Mouse (Mus musculus) heart, adult 8-10 months (tissue): Measurements from ENCODE around the gene Kpnb1. TPM values are rescaled to one million over a fixed set of nuclear protein-coding genes. Genes with fewer than 3 reads are reported as not detected.

Source experiments
- DNase-seq: peaks from one replicate; pipeline ENCODE4 v3.0.0; 2022; ENCODE audit warnings: low spot score
- total RNA-seq, 4 experiments: library from RNA; stranded (reverse); gene quantifications; 2 replicates each; pipeline ENCODE4 v1.2.4; 2022

The Kpnb1 gene
- total RNA-seq, 4 experiments from 2014 or later: 78.7 to 80.0 (median 79.7) TPM

DNA sequence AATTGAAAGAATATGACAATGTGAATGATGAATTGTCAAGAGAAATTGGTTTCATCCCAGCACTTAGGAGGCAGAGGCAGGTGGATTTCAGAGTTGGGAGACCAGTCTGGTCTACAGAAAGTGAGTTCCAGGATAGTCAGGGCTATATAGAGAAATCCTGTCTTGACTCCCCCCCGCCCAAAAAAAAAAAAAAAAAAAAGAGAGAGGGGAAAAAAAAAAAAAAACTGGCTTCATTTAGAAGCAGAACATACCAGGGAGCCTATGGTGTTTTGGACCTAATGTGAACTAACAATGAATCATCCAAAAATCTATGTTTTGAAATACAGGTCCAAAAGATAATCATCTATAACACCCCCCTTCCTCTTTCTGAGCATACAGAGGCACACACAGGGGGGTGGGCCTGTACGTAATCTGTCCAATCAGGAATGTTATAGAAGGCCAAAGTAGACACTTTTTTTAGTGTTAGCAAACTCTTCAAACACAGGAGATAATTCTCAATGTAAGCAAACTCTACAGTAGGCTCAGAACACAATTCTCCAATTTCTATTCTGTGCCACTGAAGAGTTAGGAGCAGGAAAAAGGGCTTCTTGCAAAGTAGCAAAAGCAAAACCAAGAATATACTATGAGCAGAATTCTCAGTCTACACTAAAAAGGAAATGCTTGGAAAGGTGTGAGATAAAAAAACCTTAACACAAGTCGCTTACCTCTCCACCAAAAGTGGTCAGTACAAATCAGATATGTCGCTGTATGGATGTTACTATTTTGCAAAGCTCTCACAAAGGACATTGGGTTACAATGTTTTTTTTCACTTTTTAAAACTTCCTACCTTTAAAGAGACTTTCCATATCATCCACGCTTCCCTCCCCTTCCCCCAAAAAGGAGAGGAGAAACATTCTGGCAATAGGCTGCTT, 1.7 kb downstream of the Kpnb1 start:
- no peak for DNase-seq

DNA sequence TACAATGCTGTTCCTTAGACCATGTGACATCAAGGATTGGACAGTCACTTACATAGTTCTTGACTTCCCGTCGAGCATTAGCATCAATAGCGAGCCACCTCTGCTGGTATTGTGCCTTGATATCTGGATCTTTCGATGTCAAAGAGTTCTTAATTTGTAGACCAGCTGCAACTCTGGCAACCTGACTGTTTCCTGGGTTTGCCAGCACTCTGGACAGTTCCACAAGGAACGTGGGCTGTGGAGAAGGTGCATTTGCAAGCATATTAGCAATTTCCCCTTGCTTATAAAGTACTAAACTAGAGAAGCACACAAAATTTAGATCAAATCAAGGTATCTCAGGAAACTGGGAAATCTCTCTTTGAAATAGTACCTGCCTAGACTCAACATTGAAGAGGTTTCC, 2.8 kb downstream of the Kpnb1 start:
- DNase-seq: no peak

DNA sequence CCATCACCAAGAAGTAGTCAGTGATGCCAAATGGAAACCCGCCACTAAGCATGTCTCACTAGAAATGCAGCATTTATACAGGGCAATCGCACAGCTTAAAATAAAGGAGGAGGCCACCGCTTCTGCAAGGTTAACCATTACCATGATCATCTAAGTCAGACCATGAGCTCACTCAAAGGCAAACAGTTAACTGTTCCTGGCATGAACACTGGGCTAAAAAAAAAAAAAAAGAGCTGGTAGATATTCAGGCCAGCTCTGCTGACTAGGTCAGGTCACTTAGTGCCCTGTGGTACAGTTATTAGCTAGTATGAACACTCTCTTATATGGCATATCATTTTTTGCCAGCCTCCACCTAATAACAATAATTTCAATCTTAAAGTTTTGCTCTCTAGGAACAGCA, 5.2 kb downstream of the Kpnb1 start:
- no peak for DNase-seq

DNA sequence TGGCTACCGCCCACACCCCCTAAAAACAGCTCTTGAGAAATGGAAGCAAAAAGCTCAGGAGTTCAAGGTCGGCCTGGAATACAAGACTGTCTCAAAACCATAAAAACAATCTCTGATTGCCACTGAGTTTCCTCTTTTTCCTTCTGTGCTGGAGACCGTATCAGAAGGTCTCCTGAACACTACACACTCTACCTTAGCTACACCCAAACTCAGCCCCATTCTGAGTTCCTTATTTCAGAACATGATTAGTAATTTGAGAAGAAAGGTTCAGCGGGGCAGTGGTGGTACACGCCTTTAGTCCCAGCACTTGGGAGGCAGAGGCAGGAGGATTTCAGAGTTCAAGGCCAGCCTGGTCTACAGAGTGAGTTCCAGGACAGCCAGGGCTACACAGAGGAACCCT, 6.6 kb downstream of the Kpnb1 start:
- DNase-seq: no peak

DNA sequence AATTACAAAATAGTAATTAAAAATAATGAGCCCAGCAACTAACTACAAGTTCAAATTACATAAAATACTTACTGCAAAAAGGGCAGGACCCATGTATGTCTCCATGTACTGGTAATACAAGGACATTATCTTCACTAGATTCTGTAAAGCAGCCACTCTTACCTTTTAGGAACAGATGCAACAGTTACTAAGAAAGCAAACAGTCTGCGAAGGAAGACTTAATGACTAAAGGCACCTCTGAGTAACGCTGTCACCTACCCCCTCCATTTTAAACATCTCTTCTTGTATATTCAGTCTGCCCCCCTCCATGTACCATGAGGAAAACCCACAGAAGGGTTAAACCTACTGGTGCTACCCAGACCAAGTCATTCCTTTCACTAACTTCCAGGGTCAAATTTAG, 9.5 kb downstream of the Kpnb1 start:
- DNase-seq: no peak

DNA sequence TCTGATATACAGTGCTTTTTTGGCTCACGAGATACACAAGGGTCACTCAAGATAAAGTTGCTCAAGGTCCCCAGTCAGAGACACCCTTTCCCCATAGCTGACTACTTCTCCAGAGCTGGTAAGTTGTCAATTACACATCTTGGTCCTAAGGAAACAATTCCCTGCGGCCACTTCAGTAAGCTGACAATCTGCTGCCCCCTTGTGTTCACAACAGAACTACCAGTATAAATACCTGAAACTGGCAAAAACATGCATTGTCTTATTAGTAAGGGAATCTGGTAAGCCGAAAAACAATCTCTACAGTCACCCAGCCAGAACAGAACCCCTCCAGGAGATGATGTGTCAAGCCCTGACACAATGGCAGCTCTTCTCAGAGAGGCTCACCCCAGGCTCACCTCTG, 10.8 kb downstream of the Kpnb1 start:
- peak; percentile 36 for DNase-seq

DNA sequence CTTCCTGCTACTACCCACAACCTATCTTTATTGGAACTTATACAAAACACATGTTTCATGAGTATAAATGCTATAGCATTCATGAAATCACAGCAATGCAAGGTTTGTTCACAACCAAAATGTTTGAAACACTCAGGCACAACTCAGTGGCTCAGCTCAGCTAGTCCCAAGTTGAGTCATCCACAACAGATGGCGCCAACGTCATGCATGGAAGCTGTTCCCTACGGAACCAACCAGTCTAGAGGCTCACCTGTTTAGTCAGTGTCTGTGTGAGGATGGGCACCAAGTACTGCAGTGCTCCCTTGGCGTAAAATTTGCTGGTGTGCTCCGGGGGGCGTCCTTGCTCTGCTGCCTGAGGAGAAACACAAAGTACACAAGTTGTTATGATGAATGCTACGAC, 12.2 kb downstream of the Kpnb1 start:
- no peak for DNase-seq

DNA sequence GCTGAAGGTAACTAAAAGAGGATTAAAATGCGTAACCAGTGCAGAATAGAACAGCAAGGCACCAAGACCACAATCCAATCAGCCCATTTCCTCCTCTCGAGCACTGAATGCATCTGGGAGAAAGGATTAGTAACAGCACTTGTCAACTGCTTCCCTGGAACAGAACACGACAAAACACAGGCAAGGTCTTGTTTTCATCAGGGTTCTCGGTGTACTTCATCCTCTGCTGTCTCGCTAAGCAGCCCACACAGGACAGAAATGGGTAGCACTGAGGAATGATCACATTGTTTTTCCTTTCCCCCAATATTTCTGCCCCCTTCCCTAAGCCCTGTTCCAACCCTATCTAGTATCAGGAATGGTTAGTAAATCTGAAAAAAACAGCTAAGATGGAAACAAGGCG, 27.3 kb downstream of the Kpnb1 start:
- no peak for DNase-seq

DNA sequence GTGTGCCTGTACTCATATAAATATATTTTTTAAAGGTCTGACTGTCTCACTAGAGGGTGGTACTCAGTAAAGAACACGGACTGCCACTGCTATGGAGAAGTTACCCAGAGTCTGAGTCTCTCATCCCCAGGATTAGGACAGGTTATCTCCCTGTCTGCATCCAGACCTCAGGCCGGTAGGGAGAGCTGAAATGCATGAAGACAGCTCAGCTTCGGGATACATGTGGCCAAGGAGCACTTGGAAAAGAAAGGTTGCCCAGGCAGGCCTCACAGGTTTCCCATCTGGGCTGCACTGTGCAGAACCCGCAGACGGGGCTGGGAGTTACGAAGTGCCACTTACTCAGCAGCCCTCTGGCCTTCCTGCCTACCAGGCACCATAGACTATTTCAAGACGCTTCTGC, 30.7 kb downstream of the Kpnb1 start:
- DNase-seq: no peak

DNA sequence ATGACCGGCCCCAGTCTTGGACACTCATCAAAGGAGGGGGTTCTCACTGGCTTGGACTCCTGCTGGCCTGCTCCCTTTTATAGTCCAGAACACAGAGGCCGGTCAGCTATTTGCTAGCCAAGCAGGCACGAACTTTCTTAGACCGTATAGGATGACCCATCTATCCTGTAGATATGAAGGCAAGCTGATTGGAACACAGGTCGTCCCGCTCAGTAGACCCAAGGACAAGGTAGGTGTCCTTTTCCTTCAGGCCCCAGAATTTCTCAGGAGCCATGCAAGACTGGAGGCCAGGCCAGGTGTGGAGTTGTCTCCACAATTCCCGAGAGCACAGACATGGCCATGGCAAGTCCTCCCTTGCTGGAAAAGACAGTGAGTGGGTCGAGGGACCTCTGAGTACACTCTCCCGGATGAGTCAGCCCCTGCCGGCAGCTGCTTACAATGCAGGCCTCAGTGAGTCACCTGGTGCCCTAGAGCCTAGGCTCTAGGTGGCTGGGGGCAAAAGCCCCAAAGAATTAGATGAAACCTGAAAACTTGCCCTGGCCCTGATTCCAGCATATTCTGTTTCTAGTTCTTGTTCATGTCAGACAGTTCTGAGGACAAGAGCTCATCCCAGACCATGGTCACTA, 34.9 kb downstream of the Kpnb1 start:
- no peak for DNase-seq

DNA sequence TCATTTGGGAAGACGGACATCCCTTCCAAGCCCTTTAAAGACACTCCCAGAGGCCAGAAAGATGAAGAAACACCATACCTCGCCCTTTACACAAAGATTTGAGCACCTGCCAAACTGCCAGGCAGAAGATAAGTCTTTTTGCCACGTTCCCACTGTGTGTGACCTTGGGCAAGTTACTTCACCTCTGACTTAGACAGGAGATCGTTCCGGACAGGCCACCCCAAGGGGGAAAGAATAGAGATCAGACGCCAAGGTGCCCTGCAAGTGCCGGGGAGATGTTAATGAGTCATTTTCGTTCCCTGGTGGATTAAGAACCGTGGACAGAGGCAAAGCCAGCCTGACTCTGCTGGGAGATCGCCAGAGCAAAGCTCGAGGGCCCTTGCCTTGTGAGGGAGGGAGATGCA, 35.7 kb downstream of the Kpnb1 start:
- DNase-seq: peak; percentile 40

DNA sequence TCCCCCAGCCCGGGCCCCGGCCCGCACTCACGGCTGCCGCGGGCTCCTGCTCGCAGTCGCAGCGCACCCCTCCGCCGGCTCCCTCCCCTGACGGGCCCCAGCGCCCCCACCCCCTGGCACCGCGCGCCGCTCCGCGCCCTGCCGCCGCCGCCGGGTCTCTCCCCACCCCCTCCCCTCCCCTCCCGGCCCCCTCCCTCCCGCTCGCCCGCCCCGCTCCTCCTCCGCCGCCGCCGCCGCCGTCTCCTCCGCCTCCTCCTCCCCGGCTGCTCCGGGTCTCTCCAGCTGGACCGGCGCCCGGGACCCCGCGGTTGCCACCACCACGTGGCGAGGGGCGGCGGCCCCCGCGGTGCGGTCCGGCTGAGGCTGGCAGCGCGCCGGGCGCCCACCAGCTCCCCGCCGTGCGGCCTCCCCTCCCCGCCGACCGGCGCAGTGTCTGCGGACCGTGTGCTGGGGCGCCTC, 36.3 kb downstream of the Kpnb1 start, which contains the start of gene Tbkbp1:
Gene Tbkbp1, minus strand, starts transcription at position 153 of the 459 bp plus-strand sequence.
- DNase-seq: no peak

DNA sequence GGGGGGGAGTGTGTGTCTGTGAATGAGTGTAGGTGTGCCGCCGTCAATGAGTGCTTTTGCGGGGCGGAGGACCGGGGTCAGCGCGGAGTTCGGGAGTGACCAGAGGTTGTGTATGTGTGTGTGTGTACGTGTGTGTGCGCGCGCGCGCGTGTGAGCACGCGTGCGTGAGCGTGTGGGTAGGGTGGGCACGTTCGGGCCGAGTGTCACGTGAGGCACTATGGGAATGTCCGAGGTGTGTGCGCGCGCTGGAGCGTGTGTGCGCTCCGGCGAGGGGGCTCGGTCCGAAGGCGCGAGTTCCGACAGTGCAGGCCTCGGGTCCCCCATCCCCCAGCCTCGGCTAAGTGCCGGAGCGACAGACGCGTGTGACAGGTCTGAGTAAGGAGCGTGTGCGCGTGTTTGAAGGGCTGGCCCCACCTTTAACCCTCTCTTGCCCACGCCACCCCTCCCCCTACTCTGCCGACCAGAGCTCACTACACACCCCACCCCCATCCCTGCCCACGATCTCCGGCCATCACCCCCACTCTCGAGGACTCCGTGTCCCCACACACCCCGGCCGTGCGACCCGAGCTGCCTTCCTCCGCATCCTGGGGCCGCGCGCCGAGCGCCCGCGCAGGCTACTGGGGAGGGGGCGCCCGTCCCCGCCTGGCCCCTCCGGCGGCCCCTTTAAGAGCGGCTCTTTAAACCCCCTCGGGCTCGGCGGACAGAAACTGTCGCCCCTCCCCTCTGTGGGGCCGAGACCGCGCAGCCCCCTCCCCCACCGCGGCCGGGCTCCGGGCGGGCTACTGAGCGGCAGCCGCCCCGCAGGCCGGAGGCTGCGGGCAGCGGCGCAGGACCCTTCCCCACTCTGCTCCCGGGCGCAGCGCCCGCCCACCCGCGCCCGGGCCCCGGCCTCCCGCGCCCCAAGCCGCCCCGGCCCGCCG, 37.0 kb downstream of the Kpnb1 start:
- DNase-seq: peak; percentile 51

DNA sequence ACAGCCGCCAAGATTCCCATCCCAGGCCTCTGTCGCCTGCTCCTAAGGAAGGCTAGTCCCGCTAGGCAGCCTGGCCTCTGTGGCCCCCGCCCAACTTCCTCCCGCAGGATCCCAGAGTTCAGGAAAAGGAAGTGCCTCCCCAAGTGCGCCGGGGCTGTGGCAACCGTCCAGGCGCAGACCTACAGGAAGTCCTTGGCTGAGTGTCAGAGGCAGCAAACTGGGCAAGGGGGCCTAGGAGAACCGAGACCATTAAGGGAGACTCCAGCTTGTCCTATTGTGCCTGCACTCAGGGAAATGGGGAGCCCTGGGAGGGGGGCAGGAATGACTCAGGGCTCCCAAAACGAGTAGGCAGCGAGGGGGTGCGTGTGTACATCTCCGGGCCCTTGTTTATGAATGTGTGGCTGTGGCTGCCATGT, 37.7 kb downstream of the Kpnb1 start:
- DNase-seq: peak; percentile 91

DNA sequence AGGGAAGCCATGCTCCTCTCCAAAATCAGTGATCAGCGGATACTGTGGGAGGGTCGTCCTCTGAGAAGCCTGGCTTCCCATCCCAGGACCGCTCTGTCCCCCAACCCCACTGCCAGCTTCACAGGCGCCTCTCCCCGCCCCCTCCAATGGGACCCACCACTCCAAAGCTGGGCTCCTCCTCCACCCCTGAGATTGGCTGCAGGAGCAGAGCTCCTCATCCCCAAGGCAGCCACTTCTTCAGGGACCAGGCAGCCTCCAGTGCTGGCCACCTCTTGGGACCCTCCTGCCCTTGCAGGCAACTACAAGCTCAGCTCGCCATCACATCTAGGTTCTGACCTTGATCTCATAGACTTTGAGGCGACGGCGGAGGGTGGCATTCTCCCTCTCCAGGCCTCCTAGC, 38.7 kb downstream of the Kpnb1 start:
- DNase-seq: no peak

DNA sequence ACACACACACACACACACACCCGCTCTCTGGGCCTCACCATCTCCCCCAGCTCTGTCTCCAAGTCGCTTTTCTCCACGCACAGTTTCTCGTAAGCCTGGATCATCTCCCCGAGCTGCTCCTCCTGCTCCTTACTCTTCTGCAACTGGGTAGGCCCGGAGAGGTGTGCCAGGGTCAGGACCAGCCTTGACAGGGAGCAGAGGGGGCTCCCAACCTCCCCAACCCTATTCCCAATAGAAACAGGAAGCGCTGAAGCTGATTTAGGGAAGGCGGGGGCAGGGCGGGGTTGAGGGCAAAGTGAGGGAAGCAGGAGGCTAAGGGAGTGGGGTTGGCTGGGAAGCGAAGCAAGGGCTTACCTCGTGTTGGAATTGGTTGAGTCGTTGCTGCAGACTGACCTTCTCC, 39.1 kb downstream of the Kpnb1 start:
- peak; percentile 14 for DNase-seq

DNA sequence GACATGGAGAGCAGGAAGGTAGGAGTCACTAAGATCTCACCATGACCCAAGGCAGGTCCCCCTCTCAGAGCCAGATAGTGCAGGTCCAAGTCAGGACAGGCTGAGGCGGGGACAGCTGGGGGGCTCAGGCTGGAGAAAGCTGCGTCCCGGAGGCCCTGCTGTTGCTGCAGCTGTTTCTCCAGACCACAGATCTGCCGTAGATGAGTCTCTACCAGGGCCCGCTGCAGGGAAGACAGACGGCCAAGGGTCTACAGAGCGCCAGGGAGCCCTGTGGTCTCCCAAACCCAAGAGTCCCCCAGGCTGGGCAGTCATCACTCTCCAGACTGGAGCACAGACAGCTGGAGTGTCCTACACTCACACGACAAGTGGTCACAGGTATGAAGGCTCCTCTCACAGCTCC, 40.3 kb downstream of the Kpnb1 start:
- DNase-seq: no peak

DNA sequence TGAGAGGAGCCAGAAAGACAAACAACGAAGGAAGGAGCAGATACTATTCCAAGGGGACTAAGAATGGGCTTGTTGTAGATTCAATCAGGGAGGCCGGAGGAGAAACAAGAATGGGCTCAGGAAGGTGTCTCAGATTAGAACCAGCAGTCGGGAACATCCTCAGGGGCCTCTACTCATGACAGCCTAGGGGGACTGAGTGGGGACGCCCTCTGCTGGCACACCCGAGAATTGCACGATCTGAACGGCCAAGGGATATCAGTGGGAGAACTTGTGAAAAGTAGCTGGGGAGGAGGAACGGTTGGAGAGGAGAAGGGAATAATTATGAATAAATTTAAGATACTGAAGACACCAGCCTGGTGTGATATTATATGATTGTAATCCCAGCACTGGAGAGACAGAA, 41.0 kb downstream of the Kpnb1 start:
- peak; percentile 70 for DNase-seq

DNA sequence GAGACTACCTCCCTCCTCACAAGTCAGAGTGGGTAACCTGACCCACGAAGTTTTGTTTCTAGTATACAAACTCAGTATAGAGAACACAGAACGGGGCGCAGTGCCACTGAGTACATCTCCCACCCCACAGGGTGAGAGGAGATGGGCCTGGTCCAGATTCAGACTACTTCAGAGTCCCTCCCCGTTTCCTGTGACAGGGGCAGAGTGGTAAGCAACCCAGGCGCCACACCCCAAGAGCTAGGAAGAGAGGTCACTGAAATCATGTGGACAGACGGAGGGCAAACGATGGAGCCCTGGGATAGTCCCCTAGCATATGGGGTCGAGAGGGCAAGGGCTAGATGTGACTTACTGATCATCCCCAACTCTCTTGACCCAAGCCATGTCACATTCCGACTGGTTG, 41.7 kb downstream of the Kpnb1 start:
- no peak for DNase-seq

DNA sequence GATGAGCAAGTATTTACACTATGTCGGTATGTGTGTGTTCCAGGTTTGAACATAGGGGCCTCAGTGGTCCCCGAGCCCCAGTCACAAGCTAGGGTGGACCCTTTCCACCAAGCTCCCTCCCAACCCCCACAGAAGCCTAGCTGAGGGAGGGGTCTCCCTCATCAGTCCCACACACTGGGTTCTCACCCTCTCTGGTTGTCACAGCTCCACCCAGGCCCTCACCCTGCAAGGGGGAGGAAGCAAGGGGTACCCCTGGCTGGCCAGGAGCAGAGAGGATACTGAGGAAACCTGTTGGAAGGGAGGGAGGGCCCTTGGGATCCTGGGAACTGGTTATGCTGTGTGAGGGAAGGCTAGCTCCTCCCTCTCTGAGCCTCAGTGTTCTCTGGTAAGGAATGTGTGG, 42.4 kb downstream of the Kpnb1 start:
- DNase-seq: no peak

DNA sequence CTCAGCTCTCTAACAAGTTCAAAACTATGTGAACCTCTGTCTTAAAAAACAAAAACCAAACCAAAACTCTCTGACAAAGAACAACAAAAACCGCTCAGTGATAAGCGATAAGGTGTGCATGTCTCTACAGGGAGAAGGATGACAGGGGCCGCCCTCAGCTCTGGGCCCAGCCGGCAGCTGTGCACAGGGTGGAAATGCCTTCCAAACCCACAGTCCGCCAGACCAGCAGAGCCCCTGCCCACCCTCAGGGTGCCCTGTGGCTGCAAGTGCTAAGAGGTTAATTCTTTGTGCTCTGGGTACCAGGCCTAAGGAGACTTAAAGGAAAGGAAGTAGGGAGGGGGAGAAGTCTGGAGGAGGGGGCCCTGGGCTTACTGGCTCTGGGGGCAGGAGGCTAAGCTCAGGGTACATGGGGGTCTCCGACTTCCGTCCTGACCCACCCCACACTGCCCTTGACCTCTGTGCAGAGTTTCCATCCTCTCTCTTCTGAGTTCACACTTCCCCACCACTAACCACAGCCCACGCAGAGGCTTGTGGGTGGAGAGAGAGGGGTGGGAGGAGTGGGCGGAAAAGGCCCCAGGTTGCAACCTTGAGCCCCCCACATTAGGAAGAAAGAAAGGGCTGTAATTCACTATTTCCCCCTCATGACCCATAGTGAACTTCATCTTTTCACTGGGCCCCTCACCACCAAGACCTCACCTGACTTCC, 44.3 kb downstream of the Kpnb1 start:
- DNase-seq: no peak
